Mouse (Mus musculus) erythroblast, embryonic 14.5 days (primary cell): ENCODE results near the gene Hpcal4. TPM values are rescaled to one million over a fixed set of nuclear protein-coding genes. Genes with fewer than 3 reads are reported as not detected.

Experiments
- H3K27me3 ChIP-seq: 2 replicates; pipeline ENCODE4 v1.6.1; 2012; ENCODE audit warnings: inconsistent platforms; ENCODE audit not compliant: control insufficient read depth
- H3K36me3 ChIP-seq: 2 replicates; pipeline ENCODE4 v1.6.1; 2012; ENCODE audit warnings: mild to moderate bottlenecking, inconsistent platforms; ENCODE audit not compliant: control insufficient read depth
- H3K4me1 ChIP-seq: 2 replicates; pipeline ENCODE4 v1.6.1; 2012; ENCODE audit warnings: inconsistent platforms; ENCODE audit not compliant: control insufficient read depth
- H3K4me3 ChIP-seq: replicated peaks from 2 replicates; pipeline ENCODE3; 2012; ENCODE audit warnings: moderate library complexity, mild to moderate bottlenecking, inconsistent platforms
- H3K9me3 ChIP-seq: 2 replicates; pipeline ENCODE4 v1.6.1; 2012; ENCODE audit warnings: low read length, inconsistent platforms, mixed read lengths; ENCODE audit not compliant: control insufficient read depth
- GATA1 ChIP-seq: IDR thresholded peaks from 2 replicates; pipeline ENCODE4 v1.6.1; 2012; ENCODE audit warnings: low read length, inconsistent platforms, mixed read lengths
- TAL1 ChIP-seq: IDR thresholded peaks from 3 replicates; pipeline ENCODE4 v1.6.1; 2012; ENCODE audit warnings: low read length, inconsistent platforms, mixed read lengths
- polyA plus RNA-seq: library from polyadenylated mRNA; stranded (reverse); fragments of >175 nt; gene quantifications from 2 replicates; pipeline ENCODE4 v1.2.3, GENCODE M21; 2012

Hpcal4 gene
- polyA plus RNA-seq, 1 experiment: not detected

DNA sequence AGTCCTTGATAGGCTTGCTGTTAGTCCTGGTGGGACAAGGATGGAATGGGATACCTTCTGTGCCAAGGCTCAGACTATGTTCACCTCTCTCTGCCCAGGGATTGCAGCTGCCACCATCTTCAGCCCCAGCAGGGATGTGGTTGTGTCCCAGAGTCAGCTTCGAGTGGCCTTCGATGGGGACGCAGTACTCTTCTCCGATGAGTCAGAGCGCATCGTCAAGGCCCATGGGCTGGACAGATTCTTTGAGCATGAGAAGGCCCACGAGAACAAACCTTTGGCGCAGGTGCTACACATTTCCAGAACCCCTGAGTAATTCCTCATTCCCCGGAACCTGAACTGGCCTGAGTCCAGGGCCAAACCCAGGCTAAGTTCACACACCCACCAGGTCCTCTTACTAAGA lies 30.9 kb downstream of the Hpcal4 start:
- Histone ChIP-seq H3K27me3 (no peaks in the 10 kb centered on the region; the same call in 1 of the 2 replicates), H3K36me3 (no peaks in the 10 kb centered on the region), H3K9me3 (no peaks in the 10 kb centered on the region), H3K4me3 (no peak overlapping the region), H3K4me1 (no peaks in the 10 kb centered on the region)
- no peak for TF ChIP-seq TAL1
- TF ChIP-seq GATA1: no peak

DNA sequence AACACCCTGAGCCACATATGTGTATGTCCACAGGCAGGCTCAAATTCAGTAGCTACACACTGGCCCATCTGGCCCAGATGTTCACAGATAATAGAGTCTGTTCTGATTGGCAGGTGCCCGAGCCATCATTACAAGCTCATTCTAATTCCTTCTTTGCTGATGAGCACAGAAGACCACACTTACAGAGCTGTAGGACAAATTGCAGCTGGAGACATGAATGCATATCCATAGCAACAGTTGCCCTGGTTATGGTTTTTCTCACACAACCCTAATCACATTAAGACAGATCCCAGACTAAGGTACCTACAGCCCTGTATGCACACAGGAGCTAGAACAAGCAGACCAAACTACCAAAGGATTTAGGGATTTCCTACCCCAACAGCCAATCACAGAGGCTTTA lies 32.3 kb downstream of the Hpcal4 start:
- H3K4me1 ChIP-seq: no peaks in the 10 kb centered on the region
- no peak overlapping the region for H3K4me3 ChIP-seq
- H3K36me3 ChIP-seq: no peaks in the 10 kb centered on the region
- TF ChIP-seq TAL1 (no peak), GATA1 (no peak)
- H3K27me3 ChIP-seq: no peaks in the 10 kb centered on the region
- no peaks in the 10 kb centered on the region for H3K9me3 ChIP-seq

DNA sequence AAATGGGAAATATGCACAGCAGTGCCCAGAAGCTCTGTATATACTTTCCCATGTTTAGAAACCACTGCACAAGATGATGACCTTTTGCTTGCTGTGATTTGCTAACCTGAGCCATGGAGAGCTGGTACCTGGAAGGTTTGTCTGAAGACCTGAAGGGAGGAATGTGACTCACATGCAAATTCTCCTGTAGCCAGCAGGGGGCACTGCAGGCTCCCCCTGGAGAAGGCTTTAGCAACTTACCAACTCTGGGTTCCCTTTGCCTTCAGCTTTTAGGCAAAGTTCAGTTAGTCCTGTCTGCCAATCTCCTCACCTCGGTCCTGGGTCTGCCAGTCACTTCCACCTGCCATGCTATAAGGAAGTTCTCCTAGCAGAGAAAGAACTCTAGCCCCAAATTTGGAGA lies 33.8 kb downstream of the Hpcal4 start:
- Histone ChIP-seq H3K4me3 (no peak overlapping the region), H3K27me3 (no peaks in the 10 kb centered on the region), H3K9me3 (no peaks in the 10 kb centered on the region), H3K4me1 (no peaks in the 10 kb centered on the region), H3K36me3 (no peaks in the 10 kb centered on the region)
- no peak for TF ChIP-seq TAL1
- TF ChIP-seq GATA1: no peak

DNA sequence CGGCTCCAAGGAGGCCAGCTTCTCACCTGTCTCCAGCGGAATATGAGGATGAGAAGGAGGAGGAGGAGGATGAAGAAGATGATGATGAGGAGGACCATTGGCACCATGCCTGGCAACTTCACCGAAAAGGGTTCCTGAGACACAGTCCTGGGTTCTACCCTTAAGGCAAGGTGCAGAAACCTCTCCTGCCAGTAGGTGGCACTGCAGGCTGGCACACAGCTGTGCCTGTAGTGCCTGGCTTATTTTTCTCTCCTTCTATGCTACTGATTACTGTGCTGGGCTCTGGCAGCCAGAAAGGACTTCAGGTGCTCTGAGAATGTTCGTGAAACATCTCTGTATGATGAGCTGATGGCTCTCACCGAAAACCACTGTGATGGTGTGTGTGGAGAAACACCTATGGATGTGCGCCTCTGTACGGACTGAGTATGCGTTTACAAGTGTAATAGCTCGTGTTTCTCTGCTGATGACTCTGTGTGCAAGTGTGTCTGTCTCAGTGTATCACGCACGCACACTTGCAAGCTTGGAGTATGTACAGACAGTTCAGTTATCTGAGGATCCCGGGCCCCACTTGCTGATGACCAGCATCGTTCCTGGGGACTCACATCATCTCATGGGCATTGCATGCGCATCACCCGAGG lies 36.8 kb downstream of the Hpcal4 start:
- H3K36me3 ChIP-seq: no peaks in the 10 kb centered on the region
- H3K27me3 ChIP-seq: no peaks in the 10 kb centered on the region
- no peak overlapping the region for H3K4me3 ChIP-seq
- TF ChIP-seq GATA1 (no peak), TAL1 (no peak)
- no peaks in the 10 kb centered on the region for H3K4me1 ChIP-seq
- H3K9me3 ChIP-seq: no peaks in the 10 kb centered on the region

DNA sequence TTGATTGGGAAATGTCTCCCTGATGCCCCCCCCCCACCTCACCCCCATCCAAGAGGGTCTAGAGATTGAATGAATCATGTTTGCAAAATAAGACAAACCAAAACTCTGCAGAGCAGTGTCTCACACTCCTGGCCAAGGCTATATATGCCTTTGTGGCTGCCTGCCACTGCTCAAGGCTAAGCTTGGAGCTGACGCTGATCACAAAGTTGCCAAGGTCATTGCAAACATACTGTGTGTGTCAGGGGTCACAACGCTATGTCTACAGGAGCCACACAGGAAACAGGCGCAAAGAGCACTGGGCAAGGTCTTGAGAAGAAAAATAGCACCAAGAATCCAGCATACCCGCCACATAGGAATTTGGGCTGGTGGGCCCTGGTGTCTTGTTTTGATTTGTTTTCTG lies 37.6 kb downstream of the Hpcal4 start:
- Histone ChIP-seq H3K36me3 (no peaks in the 10 kb centered on the region), H3K4me1 (no peaks in the 10 kb centered on the region)

DNA sequence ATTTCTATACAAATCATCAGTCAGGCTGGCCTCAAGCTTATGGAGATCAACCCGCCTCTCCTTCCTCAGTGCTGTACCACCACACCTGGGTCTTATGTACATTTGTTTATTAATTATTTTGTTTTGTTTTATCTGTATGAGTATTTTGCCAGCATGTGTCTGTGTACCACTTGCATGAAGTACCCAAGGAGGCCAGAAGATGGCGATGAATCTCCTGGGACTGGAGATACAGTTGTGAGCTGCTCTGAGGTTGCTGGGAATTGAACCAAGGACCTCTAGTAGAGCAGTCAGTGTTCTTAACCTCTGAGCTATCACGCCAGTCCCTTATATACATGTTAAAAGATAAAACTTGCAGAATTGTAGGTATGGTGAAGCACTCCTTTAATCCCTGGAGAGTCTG lies 40.3 kb downstream of the Hpcal4 start:
- Histone ChIP-seq H3K4me3 (no peak overlapping the region), H3K9me3 (no peaks in the 10 kb centered on the region), H3K4me1 (no peaks in the 10 kb centered on the region), H3K27me3 (no peaks in the 10 kb centered on the region), H3K36me3 (no peaks in the 10 kb centered on the region)
- TF ChIP-seq TAL1: no peak
- no peak for TF ChIP-seq GATA1

More for the DNA sequence above, 37.6 kb downstream of the Hpcal4 start:
- H3K9me3 ChIP-seq: no peaks in the 10 kb centered on the region
- TF ChIP-seq TAL1: no peak
- no peak for TF ChIP-seq GATA1
- H3K4me3 ChIP-seq: no peak overlapping the region
- no peaks in the 10 kb centered on the region for H3K27me3 ChIP-seq

DNA sequence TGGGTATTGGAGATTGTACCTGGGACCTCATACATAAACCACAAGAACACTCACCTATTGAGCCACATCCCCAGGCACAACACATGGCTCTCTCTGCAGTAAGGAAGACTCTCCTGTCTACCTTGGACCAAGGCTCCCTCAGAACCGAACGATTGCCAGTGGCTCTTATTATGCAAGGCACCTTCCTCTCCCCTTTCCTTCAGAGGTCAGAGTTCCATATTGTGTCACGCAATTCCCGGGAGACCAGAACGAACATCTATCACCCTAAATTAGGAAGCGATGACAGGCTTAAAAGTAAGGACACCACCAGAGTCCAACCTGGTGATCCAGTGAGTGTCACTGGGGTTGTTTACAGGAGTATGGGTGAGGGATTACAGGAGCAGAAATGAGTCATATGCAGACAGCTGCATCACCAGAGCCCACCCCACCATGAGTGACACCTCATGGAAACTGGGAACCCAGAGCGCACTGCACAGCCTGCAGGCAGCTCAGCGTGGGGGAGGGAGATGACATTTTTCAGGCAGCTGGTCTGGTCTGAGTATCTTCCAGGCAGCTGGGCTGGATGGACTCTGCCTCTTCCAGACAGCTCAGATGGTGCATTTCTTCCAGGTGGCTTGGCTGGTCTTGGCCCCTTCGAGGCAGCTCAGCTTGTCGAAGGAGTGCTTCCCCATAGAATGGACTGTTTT lies 42.8 kb downstream of the Hpcal4 start:
- no peaks in the 10 kb centered on the region for H3K9me3 ChIP-seq
- TF ChIP-seq GATA1 (no peak), TAL1 (no peak)
- H3K36me3 ChIP-seq: no peaks in the 10 kb centered on the region
- peaks cover 7% of the 10 kb centered on the region for H3K27me3 ChIP-seq
- H3K4me3 ChIP-seq: no peak overlapping the region
- no peaks in the 10 kb centered on the region for H3K4me1 ChIP-seq

DNA sequence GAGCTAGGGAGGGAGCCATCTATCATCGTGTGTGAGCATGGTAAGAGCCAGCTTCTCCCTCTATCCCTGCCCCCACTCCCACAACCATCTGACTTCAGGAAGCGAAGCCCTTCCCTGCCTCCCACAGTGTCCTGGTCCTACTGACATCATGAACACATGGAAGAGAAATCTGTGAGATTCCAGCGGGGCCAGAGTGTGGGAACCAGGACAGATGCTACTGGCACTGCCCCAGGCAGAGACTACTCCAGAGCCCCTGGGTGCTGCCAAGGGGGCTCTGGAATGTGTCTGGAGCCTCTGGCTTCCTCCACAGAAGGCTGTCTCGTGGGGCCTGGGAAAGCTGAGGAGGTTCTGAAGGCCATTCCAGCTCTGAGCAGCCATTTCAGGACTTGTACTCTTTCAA lies 44.7 kb downstream of the Hpcal4 start:
- Histone ChIP-seq H3K9me3 (no peaks in the 10 kb centered on the region), H3K4me3 (no peak overlapping the region), H3K27me3 (peaks cover 16% of the 10 kb centered on the region), H3K36me3 (no peaks in the 10 kb centered on the region), H3K4me1 (no peaks in the 10 kb centered on the region)
- TF ChIP-seq GATA1 (no peak), TAL1 (no peak)

DNA sequence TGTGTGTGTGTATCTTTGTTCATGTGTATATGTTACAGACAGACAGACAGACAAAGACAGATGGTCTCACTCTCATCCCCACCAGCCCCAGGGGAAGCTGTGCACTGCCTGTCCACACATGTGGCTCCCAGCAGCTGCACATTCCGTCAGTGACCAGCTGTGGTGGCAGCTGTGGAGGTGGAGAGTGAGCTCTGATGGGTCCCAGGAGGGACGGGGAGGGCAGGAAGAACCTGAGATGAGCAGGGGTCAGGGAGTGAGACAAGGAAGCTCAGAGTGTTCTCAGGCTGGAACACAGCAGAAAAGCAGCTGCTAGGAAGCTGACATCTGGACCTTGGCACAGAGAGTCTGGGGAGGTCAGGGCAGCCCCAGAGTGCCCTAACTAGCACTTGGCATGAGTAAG lies 45.2 kb downstream of the Hpcal4 start:
- peaks cover 21% of the 10 kb centered on the region for H3K27me3 ChIP-seq

DNA sequence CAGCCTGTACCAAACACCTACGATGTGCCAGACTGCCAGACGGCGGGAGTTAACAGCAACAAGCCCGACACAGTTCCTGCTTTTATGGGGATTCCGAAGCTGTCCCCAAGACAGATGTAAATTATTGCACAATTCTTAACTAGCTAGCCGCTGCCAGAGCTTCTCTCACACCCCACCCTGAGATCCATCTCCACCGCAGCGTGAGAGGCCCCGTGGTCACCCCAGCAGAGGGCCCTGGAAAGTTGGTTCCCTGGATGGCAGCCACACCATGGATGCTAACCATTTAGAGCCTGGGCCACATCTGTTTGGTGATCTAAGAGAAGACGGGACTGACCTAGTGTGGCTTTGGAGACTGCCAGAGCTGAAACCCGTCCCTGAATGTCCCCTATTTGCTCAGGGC lies 46.1 kb downstream of the Hpcal4 start:
- Histone ChIP-seq H3K27me3 (peaks cover 30% of the 10 kb centered on the region), H3K36me3 (no peaks in the 10 kb centered on the region), H3K4me1 (peaks cover 2% of the 10 kb centered on the region; the same call in 1 of the 2 replicates), H3K9me3 (no peaks in the 10 kb centered on the region), H3K4me3 (no peak overlapping the region)
- TF ChIP-seq TAL1 (no peak), GATA1 (no peak)

More for the DNA sequence above, 45.2 kb downstream of the Hpcal4 start:
- TF ChIP-seq TAL1 (no peak), GATA1 (no peak)
- H3K4me1 ChIP-seq: no peaks in the 10 kb centered on the region
- no peaks in the 10 kb centered on the region for H3K36me3 ChIP-seq
- no peaks in the 10 kb centered on the region for H3K9me3 ChIP-seq
- H3K4me3 ChIP-seq: no peak overlapping the region
